Mouse (Mus musculus) left cerebral cortex, postnatal 25 days (tissue): Measurements from ENCODE around the gene Pdcl. TPM values are rescaled to one million over a fixed set of nuclear protein-coding genes. Genes with fewer than 3 reads are reported as not detected.

ENCODE experiments used
- DNase-seq, 2 experiments: peaks; one replicate each; pipeline ENCODE4 v3.0.0; 2022; ENCODE audit warnings: low spot score in 2 of 2, mixed read lengths in 1 of 2
- intact Hi-C: fragments of 180-260 bp; cut with DNase I; formaldehyde crosslinking; loops from one replicate; pipeline ENCODE4 v1.15.1; 2025
- total RNA-seq, 2 experiments: library from RNA; stranded (reverse); gene quantifications; 2 replicates each; pipeline ENCODE4 v1.2.3; 2021

Gene Pdcl
- total RNA-seq, result 10 to 100 TPM; 23.8 to 26.3 TPM

DNA sequence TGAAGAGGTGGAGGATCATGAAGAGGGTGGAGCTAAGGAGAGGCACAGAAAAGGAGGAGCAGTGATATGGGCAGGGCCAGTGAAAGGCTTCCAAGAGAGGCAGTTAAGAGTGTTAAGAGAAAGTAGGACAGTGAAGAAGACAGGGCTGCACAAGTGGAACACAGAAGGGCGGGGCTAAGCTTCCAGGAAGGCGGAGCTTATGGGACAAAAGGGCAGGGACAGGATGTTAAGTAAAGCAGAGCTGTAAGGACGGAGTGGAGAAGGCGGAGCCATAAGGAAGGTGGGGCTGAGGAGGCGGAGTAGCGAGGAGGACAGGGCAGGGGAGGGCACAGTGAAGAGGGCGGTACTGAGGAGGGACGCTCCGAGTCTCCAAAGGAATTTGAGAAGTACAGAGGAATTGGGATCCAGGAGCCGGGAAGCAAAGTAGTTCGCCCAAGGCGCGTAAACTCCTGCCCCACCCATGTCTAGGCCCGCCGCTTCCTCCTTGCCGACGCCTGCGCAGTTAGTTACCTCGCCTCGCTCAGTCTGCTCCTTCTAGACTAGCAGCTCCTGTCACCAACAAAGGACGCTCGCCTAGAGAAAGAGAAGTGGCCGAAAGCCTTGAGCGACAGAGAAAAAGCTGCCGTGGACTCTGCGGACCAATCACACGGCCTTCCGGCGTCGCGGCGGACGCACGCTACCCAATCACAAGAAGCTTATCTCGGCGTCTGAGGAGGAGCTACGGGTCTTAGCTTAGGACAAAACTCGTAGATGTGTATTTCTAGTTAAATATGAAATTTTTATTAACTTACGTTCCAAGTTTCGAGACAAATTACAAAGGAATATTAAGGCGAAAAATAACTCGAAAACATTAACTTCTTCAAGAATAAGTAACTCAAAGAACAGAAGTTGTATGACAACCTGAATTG is at the start of gene Pdcl:
Pdcl (minus strand) TSS at position 700 of the 908 bp plus-strand sequence.
- DNase-seq, result peak; percentile 91 to 95
- intact Hi-C loops, result no loop called here

DNA sequence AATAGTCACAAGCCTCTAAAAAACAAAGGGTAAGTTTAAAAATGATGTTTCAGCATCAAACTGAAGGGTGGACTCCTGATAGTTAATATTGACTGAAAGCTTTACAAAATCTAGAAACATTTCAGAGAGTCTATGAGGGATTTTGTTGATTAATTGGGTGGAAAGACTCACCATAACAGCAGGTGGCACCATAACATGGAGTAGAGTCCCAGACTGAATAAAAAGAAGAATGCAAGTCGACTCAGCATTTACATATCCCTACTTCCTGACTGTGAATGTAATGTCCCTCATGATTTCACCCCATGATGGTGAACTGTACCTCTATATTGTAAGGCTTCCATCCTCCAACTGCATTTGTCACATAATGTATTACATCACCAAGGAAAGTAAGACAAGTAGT is 36.4 kb upstream of the Pdcl start:
- intact Hi-C loops, result loop anchor here (10.0 kb wide), 1 partner anchor 379 kb away; the partner anchor contains the start of gene Crb2
- DNase-seq, result no peak

DNA sequence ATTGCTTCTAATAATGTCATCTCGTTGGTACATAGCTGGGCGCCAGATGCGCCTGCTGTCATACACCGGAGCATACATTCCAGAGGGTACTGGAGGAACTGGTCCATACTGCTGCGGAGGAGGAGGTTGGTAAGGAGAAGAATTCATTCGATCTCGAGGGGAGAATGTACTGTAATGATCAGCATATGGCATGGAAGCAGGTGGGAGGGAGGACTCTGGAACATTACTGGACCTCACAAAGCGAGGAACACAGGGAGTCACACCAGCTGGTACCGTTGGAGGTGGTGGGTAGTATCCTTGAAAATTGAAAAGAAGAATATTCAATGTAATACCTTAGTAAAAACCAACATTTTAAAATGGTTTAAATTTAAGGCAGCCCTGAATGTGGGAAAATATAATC is 23.8 kb upstream of the Pdcl start:
- intact Hi-C loops, result loop anchor here (5.0 kb wide), 1 partner anchor 104 kb away; no protein-coding TSS in a partner anchor
- peak; percentile 21 to 35 for DNase-seq

DNA sequence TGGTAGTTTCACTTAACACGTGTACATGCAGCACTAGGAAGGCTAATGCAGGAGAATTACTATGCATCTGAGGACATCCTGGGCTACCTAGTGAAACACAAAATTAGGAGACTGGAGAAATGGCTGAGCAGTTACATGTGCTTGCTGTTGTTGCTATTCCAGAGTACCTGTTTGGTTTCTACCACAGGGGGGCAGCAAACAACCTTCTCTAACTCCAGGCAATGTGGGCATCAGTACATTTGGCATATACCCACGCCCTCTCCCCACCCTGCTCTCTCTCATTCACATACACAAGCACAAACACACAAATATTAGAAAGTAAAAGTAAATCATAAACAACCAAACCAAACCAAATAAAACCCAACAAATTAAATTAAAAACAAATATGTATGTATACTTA is 21.1 kb upstream of the Pdcl start:
- intact Hi-C loops, result loop anchor here (5.0 kb wide), 1 partner anchor 107 kb away; no protein-coding TSS in a partner anchor
- DNase-seq, result peak; percentile 57 to 65

DNA sequence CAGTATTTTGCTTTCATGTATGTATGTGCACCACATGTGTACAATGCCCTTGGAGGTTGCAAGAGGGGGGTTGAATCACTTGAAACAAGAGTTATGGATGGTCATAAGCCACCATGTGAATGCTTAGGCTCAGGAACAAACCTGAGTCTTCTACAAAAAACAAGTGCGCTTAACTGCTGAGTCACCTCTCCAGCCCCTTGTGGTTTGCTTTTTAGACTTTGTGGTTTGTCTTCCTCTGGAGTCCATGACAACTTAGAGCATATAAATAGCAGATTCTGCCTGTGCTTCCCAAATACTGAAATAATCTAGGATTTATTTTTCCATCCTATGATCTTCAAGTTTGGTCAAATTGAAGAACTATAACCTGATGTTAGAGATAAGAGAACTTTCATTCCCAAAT is 16.9 kb upstream of the Pdcl start:
- intact Hi-C loops, result no loop called here
- DNase-seq, result no peak

DNA sequence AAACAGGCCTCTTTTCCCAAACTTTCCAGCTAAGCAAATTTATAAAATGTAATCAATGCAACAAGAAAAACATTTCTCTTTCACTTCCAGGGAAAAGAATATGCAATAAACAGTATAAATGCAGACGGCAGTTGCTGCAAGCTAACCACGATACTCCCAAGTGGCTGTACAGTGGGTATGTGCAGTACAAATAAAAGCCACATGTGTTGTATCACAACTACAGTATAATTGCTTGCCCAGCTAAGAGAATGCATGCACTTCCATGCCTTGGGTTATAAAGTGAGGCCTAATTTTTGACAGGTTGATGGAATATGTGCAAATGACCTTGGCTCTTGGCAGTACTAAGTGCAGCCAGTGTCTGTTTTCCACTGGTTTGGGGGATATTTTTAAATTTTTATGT is 11.5 kb upstream of the Pdcl start:
- intact Hi-C loops, result no loop called here

DNA sequence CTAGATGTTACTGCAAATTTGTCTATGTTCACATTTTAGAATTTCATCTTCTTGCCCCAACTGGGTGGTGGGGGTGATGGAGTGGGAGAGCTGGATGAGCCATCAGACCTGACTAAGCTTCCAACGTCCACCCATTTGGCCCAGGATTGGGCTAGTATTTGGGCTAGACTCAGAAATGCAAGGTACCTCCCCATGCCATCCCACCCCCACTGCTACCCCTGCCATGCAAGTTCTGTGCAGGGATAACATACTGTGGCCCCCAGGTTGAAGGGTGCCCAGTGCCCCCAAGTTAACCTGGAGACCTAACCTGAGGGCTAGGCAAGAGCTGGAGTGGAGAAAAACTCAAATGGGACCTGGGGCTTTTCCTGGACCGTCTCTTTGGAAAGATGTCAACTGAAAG is 776 bp upstream of the Pdcl start:
- DNase-seq, result no peak

More for the DNA sequence above, 11.5 kb upstream of the Pdcl start:
- no peak for DNase-seq

DNA sequence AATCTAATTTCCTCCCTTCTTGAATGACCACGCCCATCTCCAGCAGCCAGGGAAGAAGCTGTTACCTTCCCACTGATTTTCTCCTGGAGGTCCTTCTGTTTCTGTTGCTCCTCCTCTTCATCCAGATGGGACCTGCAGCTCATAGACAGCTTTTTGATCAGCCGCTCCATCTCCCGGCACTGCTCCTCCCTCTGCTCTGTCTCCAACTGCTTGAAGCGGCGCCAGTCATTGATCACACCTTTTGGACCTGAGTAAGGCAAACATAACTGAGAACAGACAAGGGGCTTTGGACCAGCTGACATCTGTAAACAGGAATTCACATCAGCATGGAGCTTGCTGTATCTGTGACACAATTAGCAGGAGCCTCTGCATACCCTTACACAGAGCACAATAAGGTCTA is 3.6 kb downstream of the Pdcl start:
- intact Hi-C loops, result no loop called here
- no peak for DNase-seq

More for the DNA sequence above, 776 bp upstream of the Pdcl start:
- intact Hi-C loops, result no loop called here

DNA sequence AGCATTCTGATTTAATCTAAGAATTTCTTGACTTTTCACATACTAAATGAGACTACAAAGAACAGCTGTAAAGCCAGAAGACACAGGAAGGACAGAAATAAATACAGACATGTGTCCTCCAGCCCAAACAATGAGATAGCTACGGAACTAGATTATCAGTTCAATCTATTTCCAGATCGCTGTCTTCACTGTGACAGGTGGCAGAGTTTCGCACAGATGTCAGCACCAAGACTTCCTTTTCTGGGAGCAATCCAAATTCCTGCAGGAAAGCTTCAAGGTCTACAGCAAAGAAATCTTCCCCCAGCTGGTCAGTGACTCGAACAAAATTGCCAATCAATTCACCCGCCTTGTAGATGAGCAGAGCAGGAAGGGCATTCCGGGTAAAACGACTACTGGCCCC is 7.5 kb downstream of the Pdcl start:
- intact Hi-C loops, result no loop called here
- DNase-seq, result peak; percentile 44 to 81

DNA sequence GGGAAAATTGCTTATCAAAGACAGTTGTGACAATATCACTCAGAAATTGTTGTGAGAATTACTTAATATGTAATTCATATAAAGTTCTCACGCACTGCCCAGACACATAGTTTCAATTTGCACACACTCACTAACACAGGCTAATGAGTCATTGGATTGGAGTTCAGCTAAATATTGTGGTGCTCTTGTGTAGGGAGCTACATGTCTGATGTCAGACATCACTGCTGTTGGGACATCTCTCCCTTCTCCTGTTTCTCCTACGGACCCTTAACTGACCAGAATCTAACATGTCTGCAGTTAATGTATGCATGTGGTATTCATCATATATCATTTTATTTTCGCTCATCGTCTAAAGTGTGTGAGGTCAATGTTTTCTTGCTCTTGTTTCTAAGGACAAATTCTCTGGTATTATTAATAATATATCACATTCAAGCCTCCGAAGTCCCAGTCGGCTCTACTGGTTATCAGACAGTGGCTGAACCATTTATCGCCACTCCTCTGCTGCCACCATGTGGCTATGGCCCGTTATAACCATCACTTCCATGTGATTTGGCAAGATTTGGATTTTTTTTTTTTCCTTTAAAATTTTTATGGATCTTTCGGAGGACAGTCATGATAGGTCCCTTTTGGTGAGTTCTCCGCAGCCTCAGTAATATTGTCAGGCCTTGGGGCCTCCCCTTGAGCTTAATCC is 20.5 kb downstream of the Pdcl start:
- intact Hi-C loops, result loop anchor here (10.0 kb wide), 2 partner anchors 1124 to 1334 kb away; no protein-coding TSS in a partner anchor
- DNase-seq, result peak; percentile 51 to 60

DNA sequence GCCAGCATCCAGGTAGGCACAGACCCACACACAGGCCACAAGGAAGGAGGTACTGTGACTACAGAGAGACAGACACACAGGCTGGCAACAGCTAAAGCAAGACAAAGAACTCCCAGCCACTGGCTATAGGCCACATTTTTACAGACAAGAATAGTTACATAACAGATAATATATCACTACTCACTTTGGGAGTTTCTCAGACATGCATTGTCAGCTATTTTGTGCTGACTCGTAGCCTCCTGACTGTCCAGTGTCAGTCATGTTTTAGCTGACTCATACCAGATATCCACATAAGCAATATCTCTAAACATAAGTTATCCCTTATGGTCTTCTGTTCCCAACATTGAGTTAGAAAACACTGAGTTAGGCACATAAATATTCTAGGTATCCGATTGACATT is 25.8 kb downstream of the Pdcl start:
- DNase-seq, result no peak
- intact Hi-C loops, result loop anchor here (10.0 kb wide), 2 partner anchors 1119 to 1329 kb away; no protein-coding TSS in a partner anchor

DNA sequence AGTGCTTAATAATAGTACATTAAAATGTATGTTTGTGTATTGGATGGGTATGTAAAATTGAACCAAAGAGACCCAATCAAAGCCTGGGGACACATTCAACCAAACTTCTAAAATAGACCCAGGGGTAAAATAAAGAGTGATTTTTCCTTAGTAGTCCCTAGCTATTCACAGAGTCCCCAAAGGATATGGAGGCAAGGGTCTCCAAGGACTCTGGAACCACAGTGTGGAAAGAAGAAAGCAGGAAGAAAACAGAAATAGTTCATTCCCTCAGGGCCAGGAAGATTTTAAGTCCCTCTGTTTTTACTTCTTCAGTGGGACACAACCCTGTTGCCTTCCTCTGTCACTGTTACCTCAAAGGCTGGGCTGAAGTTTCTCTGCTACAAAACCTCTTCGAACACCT is 32.9 kb downstream of the Pdcl start, which contains the start of gene Olfr368:
Olfr368 (plus strand) TSS at position 301 of the 400 bp plus-strand sequence.
- no peak for DNase-seq

More for the DNA sequence above, 32.9 kb downstream of the Pdcl start, which contains the start of gene Olfr368:
- intact Hi-C loops, result no loop called here

Other genes with a start within 250 kb of the Pdcl start
- gene Olfr362, start 241.4 kb downstream of the Pdcl start, total RNA-seq, result not detected
- not detected for gene Olfr364-ps1, start 220.0 kb downstream of the Pdcl start, total RNA-seq
- not detected for gene Olfr365, start 171.1 kb downstream of the Pdcl start, total RNA-seq
- not detected for gene Olfr366, start 147.8 kb downstream of the Pdcl start, total RNA-seq
- gene Olfr368, start 32.8 kb downstream of the Pdcl start, total RNA-seq, result not detected
- gene Rc3h2, start 63.6 kb upstream of the Pdcl start, total RNA-seq, result 10 to 100 TPM; 84.5 to 97.3 TPM
- 10 to 100 TPM in 1 of 2 experiments, 1 to 10 TPM in 1; 9.7 to 10.4 TPM for gene Zbtb26, start 83.8 kb upstream of the Pdcl start, total RNA-seq
- 10 to 100 TPM; 14.1 TPM for gene Zbtb6, start 83.8 kb upstream of the Pdcl start, total RNA-seq
- gene Rabgap1, start 83.9 kb upstream of the Pdcl start, total RNA-seq, result 10 to 100 TPM; 94.7 to 96.2 TPM
- gene Gpr21, start 157.0 kb upstream of the Pdcl start, total RNA-seq, result 1 to 10 TPM; 5.7 to 7.5 TPM